Mouse (Mus musculus) cerebellum, adult 8-10 months (tissue): ENCODE measurements around the gene Fhod1.

ENCODE experiments used
- DNase-seq: peaks from one replicate; pipeline ENCODE4 v3.0.0; 2022

Gene Fhod1

DNA sequence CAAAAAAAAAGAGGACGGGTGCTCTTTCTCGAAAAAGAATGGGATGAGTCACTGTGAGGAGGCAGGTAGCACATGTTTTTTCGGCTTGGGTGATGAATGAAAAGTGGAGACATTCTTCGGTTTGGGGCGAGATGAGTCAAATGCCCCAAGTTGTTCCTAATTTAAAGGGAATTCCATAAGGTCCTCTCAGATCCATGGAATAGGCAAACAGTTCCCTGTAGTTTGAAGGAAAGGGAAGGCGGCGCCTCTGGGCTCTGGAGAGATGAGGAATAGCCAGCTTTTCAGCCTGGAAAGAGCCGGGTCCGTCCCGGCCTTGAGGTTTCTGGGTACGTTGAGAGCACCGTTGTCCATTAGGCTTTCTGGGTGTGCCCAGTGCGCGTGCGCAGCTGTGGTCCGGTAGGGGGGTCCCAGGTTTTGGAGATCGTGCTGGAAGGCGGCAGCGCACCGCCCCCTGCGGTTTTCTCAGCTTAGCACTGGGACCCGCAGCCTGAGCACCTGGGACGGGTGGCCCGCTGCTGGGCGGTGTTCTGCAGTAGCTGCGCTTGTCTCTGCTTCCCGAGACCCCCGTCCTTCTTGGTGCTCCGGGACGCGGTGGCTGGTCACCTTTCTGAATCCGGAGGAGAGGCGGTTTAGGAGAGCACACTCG lies 820 bp upstream of the Fhod1 start, which contains the start of gene Slc9a5:
Slc9a5 (plus strand) TSS at position 394 of the 646 bp plus-strand sequence.
- DNase-seq: no peak

DNA sequence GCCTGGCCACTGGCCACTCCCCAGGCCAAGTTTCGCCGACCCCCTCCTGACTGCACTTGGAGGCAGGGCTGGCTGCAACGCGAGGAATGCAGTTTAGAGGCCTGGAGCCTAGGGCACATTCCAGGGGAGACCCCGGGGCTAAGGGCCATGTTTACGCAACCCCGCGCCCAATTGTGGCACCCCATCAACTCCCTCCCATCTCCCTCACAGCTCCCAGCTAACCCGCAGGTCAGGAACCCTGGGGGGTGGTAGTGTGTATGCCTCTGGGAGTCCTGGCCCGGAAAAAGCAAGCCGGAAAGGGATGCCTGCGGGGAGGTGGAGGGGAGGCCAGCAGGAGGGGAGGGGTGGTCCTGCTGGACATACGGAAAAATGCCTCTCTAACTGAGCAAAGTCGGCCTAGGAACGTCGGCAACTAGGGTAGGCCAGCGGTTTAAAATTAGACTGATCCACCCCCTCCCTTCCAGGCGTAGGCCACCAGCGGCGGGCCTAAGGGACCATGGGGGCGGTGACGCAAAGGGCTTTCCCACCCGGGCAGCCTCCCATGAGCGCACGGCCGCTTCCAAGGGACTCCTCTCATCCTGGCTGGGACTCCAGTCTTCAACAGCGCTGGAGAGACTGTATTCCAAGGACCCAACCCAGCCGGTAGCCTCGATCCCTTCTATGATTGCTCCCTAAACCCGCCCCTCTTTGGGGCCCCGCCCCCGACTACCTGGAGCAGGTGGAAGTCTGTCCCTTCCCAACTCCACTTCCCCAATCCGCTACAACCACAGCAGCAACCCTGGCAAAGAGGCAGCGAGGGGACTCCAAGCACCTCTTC lies 934 bp downstream of the Fhod1 start:
- DNase-seq: peak; percentile 47

DNA sequence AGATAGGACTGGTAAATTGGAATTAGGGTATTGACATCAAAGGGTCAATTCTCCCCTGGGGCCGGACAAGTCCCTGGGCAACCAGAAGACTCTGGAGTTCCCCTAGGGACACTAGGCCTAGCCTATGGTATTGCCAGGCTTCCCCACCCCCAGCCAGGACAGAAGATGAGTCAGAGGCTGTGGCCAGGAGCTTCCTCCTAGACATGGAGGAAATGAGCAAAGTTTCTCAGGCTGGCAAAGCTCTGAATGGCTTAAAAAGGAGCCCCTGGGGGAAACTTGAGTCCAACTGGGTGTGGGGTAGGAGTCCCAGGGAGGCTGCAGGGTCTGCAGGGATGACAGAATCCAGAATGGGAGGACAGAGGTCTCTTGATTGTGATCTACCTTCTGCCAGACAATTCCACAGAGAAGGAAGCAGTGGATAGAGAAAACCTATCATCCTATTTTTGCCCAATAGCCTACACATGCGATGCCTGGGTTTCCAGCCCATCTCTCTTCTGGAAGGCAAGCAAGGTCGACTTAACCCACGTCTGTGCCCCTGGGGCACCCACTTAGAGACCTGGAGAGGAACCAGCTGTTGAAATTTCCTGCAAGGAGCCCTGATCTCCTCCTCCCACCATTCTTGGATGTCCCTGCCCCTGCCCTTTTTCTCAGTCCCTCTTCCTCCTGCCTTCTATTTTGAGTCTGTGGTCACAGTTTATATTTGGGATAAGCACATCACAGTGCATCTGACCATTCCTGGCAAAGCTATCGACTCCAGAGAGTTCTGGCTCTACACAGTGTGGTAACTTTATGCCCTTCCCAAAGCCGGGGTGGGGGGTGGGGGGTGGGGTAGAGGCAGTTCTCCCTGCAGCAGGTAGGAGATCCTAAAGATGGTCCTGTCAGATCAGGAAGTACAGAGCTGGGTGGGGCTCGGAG lies 2.4 kb downstream of the Fhod1 start:
- no peak for DNase-seq

DNA sequence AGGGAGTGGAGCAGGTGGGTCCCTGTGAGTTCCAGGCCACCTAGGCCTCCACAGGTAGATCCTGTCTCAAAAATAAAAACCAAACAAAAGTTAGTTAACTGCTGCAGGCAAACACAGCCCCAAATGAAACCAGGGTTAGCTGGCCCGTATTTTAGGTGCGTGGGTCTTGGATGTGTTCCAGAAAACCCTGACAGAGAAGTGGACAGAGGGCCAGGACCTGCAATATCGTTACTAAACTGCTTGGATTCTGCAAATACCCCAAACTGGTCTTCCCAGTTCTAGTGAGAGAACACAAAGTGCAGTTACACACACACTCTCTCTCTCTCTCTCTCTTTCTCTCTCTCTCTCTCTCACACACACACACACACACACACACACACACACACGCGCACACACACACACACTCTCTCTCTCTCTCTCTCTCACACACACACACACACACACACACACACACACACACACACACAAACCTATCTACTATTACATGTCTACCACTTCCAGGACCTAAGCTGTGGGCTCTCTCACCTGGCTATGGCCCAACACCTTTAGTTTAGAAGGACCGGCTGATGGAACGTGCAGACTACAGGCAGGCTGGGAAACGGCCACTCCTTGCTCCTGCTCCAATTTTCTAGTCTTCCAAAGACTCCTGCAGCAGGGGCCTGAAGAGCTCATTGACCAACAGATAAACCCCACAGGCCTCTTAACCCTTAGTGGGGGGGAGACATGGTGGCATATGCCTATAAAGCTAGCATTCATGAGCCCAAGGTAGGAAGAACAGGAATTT lies 3.8 kb downstream of the Fhod1 start:
- no peak for DNase-seq

DNA sequence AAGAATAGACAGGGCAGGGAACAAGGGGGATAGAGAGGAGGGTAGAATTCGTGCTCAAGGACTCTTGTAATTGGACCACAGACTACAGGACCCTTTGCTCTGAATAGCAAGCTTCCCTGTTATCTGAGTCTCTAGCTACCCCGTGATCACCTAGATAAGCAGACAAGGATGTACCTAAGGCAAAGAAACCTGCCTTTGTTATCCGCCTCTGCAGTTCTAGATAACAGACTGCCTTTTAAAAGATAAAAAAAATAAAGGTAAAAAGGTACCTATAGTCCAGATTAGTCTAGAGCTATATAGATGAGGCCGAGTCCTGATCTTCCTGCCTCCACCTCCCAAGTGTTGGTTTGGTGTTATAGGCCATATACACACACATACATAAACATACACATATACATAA lies 5.0 kb downstream of the Fhod1 start:
- DNase-seq: no peak

DNA sequence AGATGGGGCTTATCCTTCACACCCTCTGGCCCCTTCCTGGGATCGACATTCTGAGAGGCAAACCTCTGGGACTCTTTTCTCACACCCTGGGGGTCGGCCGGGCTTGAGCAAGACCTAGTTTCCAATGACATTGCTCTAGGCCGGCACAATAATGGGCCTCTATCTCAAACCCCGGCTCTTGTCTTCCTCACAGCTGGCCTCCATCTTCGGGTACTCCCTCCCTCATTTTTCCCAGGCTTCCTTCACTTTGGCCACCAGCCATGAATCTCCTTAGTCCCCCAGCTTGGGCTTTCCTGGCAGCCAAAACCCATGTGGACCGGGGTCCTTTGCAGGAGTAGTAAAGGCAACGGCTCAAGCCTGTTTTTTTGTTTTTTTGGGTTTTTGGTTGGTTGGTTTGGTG lies 6.4 kb downstream of the Fhod1 start:
- no peak for DNase-seq

DNA sequence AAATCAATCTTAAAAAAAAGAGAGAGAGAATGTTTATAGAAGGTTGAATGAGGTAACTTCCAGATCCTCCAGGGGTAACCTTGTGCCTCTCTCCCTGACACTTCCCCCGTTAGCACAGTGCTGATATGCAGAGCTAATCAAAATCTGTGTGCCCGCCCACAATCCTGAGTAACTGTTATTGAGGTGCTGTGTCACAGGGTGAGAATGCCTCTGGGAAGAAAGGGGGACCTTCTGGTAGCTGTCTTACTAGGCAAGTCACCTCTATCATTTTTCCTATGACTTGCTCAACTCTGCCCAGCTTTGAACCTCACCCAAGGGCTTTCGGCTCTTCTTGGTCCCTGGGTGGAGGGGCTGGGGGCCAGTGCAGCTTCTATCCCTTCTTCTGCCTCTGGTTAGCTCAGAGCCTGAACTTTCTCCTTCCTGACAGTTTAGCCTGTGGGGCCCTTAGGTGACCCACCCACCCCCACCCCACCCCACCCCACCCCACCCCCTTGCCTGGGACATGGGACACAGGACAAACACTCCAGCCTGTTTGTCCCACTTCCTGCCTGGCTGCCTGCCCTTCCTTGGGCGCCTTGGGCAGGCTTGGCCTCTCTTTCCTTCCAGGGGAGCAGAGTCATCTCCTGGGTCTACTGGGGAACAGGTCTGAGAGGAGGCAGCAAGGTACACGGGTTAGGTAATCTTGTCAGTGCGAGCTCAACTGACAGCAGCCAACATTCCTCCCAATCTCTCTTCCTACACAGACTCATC lies 7.7 kb downstream of the Fhod1 start:
- DNase-seq: no peak

DNA sequence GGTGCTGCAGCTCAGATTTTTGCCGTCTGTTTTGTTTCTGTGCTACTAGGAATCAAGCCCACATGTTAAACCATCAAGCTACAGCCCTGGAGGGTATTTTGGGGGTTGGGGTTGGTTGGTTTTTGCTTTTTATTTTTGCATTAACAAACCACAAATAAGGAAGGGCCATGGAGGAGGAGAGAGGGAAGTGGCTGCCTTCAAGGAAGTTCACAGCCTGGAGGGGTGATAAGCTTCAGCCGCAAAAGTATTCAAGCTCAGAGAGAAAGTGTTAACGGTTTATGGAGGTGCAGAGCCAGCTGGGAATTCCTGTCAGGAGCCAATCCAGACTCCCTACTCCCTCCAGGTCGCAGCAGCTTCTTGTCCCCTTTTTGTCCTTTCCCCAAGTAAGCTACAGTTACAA lies 8.8 kb downstream of the Fhod1 start:
- DNase-seq: no peak

DNA sequence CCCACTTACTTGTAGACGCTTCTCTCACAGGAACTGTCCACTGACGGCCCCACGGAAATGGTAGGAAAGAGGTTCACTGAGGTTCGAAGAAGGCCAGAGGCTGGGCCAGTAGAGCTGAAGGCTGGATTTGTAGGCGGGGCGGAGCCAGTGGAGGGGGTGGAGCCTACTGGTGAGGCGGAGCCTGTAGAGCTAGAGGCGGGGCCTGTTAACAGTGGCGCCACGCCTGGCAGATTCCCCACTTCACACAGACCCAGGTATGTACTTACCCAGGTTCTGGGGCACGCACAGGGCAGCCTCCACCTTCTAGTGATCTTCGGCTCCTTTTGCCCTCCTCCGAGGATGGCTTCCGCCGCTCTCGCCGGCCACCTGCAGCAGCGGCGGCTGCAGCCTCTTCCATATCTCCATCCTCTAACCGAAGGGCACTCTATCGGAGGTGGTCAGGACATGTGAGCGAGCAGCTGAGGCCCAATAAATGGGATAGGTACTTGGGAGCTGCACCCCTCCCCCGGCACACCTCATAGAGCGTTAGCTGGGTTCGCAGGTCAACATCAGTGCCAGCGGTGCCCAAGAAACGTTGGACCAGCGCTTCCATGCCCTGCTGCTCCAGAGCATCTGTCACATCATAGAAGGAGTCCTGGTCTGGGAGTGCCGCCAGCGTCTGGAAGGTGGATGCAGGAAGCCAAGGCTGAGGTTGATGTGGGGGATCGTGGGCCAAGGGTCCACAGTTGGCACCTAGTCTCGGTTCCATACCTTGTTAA lies 11.2 kb downstream of the Fhod1 start:
- no peak for DNase-seq

DNA sequence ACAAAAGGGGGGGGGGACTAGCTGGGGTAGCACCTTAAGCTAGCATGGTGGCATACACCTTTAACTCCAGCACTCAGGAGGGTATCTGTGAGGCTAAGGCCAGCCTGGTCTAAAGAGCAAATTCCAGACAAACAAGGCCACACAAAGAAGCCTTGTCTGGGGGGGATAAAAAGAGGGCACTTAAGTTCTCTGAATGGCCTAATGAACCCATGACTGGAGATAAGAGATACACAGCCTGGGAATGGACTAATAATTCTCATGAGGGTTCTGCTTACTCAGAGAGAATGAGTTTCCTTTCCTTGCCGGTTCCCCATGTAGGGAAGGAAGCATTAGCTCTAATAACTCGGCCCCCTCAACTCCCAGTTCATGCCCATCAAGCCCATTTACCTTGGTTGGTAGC lies 15.2 kb downstream of the Fhod1 start:
- DNase-seq: no peak

DNA sequence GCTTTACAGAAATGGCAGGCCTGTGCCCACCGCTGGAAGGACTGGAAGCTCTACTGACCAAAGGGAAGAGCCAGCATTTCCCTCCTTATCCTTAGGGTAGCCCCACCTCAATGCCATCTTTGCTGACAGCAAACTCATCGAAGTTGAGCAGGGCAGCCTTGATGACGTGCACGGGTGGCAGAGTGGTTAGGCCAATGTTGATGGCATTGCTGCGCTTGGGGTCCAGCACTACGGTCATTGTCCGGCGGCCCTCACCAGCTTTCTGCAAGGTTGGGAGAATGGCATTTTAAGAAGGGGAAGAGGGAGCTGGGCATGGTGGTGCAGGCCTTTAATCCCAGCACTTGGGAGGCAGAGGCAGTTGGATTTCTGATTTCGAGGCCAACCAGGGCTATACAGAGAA lies 15.8 kb downstream of the Fhod1 start:
- no peak for DNase-seq

DNA sequence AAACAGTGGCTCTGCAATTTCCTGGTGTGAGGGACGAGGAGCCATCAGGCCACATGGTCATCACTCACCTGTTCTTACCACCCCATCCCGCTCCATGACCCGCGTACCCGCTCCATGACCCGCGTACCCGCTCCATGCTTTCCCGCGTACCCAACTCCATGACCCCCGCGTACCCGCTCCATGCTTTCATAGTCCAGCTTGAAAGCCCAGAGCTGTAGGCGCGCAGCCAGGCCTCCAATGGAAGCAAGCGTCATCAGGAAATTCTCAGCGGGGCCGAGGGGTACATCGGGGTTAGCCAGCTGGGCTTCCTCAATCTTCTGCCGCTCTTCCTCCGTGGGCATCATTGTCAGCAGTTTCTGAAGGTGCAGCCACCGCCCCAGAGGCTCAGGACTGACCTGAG lies 16.3 kb downstream of the Fhod1 start:
- DNase-seq: no peak

DNA sequence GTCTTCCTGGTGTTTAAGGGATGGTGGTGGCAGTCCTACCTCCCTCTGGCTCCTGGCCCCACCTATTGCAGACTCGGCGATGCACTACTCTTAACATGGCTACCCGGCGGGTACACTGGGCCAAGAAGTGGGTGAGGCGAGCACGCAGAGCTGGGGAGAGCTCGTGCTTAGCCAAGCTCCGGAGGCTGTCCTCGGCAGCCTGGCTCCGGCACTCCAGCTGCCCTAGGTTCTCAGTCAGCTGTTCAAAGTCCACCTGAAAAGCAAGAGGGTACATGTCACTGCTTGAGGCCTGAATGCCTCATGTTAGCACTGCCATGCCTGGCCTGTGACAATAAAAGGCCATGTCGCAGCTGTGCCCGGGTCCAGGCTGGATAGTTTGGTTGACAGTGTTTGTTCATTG lies 17.4 kb downstream of the Fhod1 start:
- DNase-seq: no peak

DNA sequence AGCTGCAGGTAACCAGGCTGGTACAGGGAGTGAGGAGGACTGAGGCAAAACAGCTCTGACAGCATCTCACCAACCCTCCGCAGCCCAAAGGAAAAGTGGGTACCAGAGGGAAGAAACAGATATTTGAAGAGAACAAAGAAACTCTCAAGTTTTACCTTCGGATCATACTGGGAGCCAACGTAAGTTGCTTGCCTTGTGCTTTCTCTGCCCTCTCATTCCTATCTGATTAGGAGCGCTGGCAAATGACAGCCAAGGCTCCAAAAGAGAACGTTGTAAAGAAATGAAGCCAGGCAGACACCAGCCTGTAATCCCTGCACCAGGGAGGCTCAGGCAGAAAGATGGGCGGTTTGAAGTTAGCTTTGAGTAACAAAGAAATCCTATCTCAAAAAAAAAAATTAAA lies 20.8 kb downstream of the Fhod1 start:
- DNase-seq: no peak

DNA sequence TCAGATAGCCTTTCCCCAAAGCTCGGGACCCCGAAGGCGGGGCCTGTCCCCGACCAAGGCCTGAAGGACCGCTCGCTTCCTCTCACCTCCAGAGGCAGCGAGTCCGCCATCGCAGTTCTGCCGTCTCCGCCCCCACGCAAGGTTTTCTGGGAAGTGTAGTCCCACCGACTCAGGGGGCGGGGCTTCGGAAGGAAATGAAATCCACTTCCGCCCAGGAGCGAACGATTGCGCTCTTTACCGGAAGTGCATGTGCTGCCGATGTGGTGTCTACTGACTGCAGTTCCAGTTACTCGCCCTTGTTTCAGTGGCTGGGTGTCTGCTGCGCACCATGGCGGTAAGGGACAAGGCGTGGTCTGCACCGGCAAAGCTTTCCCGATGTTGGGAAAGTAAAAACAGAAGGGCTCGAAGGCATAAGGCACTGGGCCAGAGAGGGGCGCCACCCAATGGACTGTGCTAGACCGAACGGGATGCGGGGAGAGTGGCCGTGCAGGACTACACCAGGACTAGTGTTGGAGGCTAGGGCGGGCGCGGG lies 21.5 kb downstream of the Fhod1 start, which contains the start of the genes Lrrc29 and Tmem208:
Lrrc29 (minus strand) TSS at position 138 of the 532 bp plus-strand sequence.
Tmem208 (plus strand) TSS at position 214 of the 532 bp plus-strand sequence.
- DNase-seq: peak; percentile 96

DNA sequence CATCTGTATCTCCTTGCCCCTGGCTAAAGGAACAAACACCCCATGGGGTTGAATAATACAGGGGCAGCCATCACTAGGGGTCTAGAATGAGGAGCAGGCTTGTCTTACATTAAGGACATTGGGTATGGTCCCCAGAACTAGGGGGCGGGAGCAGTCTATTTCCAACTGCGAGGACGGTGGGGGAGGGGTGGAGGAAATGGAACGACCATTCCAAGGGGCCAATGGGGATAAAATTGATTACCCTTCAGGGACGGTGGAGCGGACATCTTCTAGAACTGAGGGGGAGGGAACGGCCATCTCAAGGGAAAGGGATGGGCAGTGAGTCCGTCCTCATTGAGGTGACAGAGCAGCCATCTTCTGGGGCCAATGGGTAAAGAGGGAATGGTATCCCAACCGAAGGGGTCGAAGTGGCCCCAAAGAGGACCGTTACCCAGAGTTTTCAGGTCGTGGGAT lies 22.1 kb downstream of the Fhod1 start:
- no peak for DNase-seq

DNA sequence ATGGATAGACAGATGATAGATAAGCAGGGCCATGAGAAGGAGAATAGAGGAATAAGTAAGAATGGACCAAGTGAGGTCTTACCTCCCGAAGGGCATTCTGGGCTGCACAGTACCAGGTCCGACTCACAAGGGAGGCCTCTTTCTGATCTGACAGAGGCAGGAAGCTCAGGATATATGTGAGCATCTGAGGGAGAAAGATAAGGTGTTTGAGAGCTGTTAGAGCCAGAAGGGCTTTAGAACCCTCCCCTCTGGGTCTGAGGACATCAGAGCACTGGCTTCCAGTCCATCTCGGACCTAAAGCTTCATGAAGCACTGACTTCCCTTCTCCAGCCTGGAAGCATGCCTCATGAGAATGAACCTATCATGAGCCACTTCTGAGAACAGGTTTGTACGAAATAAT lies 24.6 kb downstream of the Fhod1 start:
- DNase-seq: no peak

DNA sequence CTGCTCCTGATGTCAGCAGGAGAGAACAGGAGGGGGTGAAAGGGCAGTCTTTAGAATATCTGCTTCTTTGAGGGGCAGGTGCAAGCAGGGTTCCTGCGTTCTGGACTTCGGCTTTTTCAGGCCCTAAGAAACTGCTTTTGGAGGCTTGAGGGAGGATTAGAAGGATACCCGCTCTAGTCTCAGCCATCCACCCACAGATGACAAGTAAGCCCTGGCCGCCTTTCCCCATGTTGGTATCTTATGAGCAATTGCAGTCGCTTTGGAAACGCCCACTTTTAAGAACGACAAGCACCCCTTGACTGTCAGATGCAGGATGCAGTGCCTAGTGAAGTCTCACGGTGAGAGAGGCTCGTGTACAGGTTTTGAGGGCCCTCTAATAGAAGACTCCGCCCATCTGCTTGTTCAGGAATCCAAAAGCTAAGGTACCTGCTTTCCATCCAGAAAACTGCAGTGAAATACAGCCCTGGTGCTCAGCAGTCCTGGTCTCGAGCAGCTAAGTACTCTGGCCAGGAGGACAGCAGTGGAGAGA lies 29.0 kb downstream of the Fhod1 start:
- DNase-seq: no peak

DNA sequence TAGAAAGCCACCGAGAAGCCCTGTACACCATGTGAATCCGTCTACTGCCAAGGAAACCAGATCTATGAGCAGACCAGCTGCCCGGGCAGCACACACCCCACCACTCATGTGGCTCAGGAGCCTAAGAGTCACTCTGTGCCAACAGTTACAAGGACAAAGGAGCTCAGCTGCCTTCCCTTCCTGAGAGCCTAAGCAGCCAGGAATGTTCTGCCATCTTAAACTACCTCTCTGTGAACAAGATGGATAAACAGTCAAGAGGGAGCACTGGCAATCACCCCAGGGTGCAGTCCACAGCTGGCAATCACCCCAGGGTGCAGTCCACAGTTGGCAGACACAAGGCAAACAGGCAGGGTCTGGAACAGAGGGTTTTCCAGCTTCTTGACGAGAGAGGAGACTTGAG lies 29.8 kb downstream of the Fhod1 start:
- no peak for DNase-seq

DNA sequence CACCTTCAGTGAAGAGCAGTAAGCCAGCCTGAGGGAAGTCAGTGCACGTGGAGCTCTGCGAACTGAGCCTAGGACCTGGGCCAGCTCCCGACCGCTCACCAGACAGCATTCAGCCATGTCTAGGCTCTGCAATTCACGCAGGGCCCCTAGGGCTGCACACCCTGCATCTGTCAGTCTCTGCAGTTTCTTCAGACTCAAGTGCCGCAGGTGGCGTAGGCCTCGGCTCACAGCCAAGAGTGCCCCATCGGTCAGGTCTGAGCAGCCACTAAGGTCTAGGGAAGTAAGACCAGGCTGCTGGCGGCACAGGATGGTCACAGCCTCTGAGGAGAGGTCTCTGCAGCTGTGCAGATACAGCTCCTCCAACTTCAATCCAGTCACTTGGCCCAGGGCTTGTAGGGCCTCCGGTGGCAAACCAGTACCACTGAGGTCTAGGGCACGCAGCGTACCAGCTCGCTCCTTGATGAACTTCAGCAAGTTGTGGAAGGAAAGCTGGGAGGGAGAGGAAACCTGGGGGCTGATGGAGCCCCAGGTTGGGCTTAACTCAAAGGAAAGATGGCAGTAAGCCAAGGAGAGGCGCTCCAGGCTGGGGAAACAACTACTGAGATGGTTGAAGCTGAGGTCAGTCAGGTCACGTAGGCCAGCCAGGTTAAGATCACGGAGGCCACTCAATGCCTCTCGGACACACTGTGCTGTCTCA lies 32.5 kb downstream of the Fhod1 start:
- DNase-seq: peak; percentile 57
